Mouse (Mus musculus) CH12.LX (cell line): ENCODE results near the gene Nudt11. TPM values are rescaled to one million over a fixed set of nuclear protein-coding genes. Genes with fewer than 3 reads are reported as not detected.

Source experiments
- DNase-seq: peaks from one replicate; pipeline ENCODE4 v3.0.0-alpha.2; 2013; ENCODE audit errors: extremely low read depth
- H3K27ac ChIP-seq: 2 replicates; pipeline ENCODE4 v1.5.1; 2012; ENCODE audit warnings: low read depth, mild to moderate bottlenecking, control low read depth, moderate library complexity; ENCODE audit not compliant: insufficient read depth
- H3K27me3 ChIP-seq: replicated peaks from 2 replicates; pipeline ENCODE3; 2012; ENCODE audit warnings: inconsistent platforms
- H3K36me3 ChIP-seq, 2 experiments: replicated peaks in 1 of 2; 2 replicates each; pipeline versions ENCODE3 to v1.6.1; 2012; ENCODE audit warnings: inconsistent platforms in 1 of 2, low read length in 1 of 2, mild to moderate bottlenecking in 1 of 2, mixed read lengths in 1 of 2, moderate library complexity in 1 of 2; ENCODE audit not compliant: control insufficient read depth in 1 of 2, insufficient read depth in 1 of 2
- H3K4me1 ChIP-seq, 2 experiments: 2 replicates each; pipeline ENCODE4 v1.6.1; 2012; ENCODE audit warnings: inconsistent platforms in 1 of 2, moderate library complexity in 1 of 2; ENCODE audit not compliant: insufficient read depth in 2 of 2, control insufficient read depth in 1 of 2
- H3K4me2 ChIP-seq: 2 replicates; pipeline ENCODE4 v1.6.1; 2012; ENCODE audit warnings: low read depth, mild to moderate bottlenecking, control low read depth; ENCODE audit not compliant: poor library complexity, insufficient read depth, severe bottlenecking
- H3K4me3 ChIP-seq, 3 experiments: fragments of 150-350 bp in 1 of 3; sonication (generic) in 1 of 3; replicated peaks in 1 of 3; 2 replicates each; pipeline versions ENCODE3 to v1.5.1; 2011 to 2012; ENCODE audit warnings: low read depth in 2 of 3, low read length in 2 of 3, mild to moderate bottlenecking in 2 of 3, moderate library complexity in 2 of 3, control low read depth in 1 of 3, improper control_type of control experiment in 1 of 3, inconsistent platforms in 1 of 3, mixed read lengths in 1 of 3; ENCODE audit not compliant: poor library complexity in 1 of 3
- H3K79me2 ChIP-seq: replicated peaks from 2 replicates; pipeline ENCODE4 v1.6.1; 2012; ENCODE audit warnings: mild to moderate bottlenecking, moderate library complexity; ENCODE audit not compliant: control insufficient read depth, poor library complexity, insufficient read depth, severe bottlenecking; ENCODE audit errors: extremely low read depth
- H3K9ac ChIP-seq: 2 replicates; pipeline ENCODE4 v1.6.1; 2012; ENCODE audit warnings: low read depth, mild to moderate bottlenecking, control low read depth, moderate library complexity; ENCODE audit not compliant: insufficient read depth
- H3K9me3 ChIP-seq: replicated peaks from 2 replicates; pipeline ENCODE3; 2012; ENCODE audit warnings: low read length, inconsistent platforms, mixed read lengths
- CHD1 ChIP-seq: IDR thresholded peaks from 2 replicates; pipeline ENCODE4 v1.6.1; 2012; ENCODE audit warnings: low read depth, low read length, improper control_type of control experiment, inconsistent platforms
- CHD2 ChIP-seq: IDR thresholded peaks from 2 replicates; pipeline ENCODE4 v1.6.1; 2011; ENCODE audit warnings: low read length, improper control_type of control experiment
- CTCF ChIP-seq, 2 experiments: IDR thresholded peaks in 1 of 2; conservative IDR thresholded peaks in 1 of 2; 2 replicates each; pipeline ENCODE4 v1.5.1; 2011 to 2012; ENCODE audit warnings: low read depth in 2 of 2, low read length in 2 of 2, improper control_type of control experiment in 1 of 2, inconsistent platforms in 1 of 2, mild to moderate bottlenecking in 1 of 2, moderate library complexity in 1 of 2
- ELF1 ChIP-seq: IDR thresholded peaks from 2 replicates; pipeline ENCODE4 v1.6.1; 2014; ENCODE audit warnings: low read depth, mild to moderate bottlenecking, inconsistent platforms, low read length, improper control_type of control experiment
- EP300 ChIP-seq: IDR thresholded peaks from 2 replicates; pipeline ENCODE4 v1.6.1; 2011; ENCODE audit warnings: low read length, improper control_type of control experiment
- ETS1 ChIP-seq: conservative IDR thresholded peaks from 2 replicates; pipeline ENCODE4 v1.6.1; 2012; ENCODE audit warnings: low read depth, mild to moderate bottlenecking, inconsistent platforms, low read length, improper control_type of control experiment, moderate library complexity
- GABPA ChIP-seq: IDR thresholded peaks from 2 replicates; pipeline ENCODE4 v1.6.1; 2012; ENCODE audit warnings: low read depth, low read length, improper control_type of control experiment, inconsistent platforms; ENCODE audit not compliant: insufficient replicate concordance
- JUND ChIP-seq: conservative IDR thresholded peaks from 2 replicates; pipeline ENCODE4 v1.6.1; 2011; ENCODE audit warnings: low read depth, low read length, improper control_type of control experiment
- KAT2A ChIP-seq: IDR thresholded peaks from 2 replicates; pipeline ENCODE4 v1.6.1; 2012; ENCODE audit warnings: low read length, improper control_type of control experiment, inconsistent platforms; ENCODE audit not compliant: insufficient replicate concordance
- MAFK ChIP-seq: IDR thresholded peaks from 2 replicates; pipeline ENCODE4 v1.6.1; 2011; ENCODE audit warnings: low read length, improper control_type of control experiment; ENCODE audit not compliant: insufficient replicate concordance
- MAX ChIP-seq: IDR thresholded peaks from 2 replicates; pipeline ENCODE4 v1.6.1; 2011; ENCODE audit warnings: low read length, improper control_type of control experiment
- MXI1 ChIP-seq: IDR thresholded peaks from 2 replicates; pipeline ENCODE4 v1.6.1; 2011; ENCODE audit warnings: mild to moderate bottlenecking, low read depth, low read length, improper control_type of control experiment
- MYC ChIP-seq: IDR thresholded peaks from 2 replicates; pipeline ENCODE4 v1.6.1; 2011; ENCODE audit warnings: low read depth, mild to moderate bottlenecking, improper control_type of control experiment, low read length
- NELFE ChIP-seq: IDR thresholded peaks from 2 replicates; pipeline ENCODE4 v1.6.1; 2011; ENCODE audit warnings: low read depth, low read length, improper control_type of control experiment
- POLR2A ChIP-seq: IDR thresholded peaks from 2 replicates; pipeline ENCODE4 v1.6.1; 2011; ENCODE audit warnings: low read depth, mild to moderate bottlenecking, improper control_type of control experiment, low read length
- POLR2AphosphoS2 ChIP-seq: IDR thresholded peaks from 2 replicates; pipeline ENCODE4 v1.6.1; 2011; ENCODE audit warnings: low read depth, low read length, improper control_type of control experiment
- RAD21 ChIP-seq: IDR thresholded peaks from 2 replicates; pipeline ENCODE4 v1.6.1; 2011; ENCODE audit warnings: low read depth, mild to moderate bottlenecking, low read length, improper control_type of control experiment, moderate library complexity
- RCOR1 ChIP-seq: conservative IDR thresholded peaks from 2 replicates; pipeline ENCODE4 v1.6.1; 2012; ENCODE audit warnings: low read depth, mild to moderate bottlenecking, inconsistent platforms, low read length, improper control_type of control experiment
- SIN3A ChIP-seq: IDR thresholded peaks from 2 replicates; pipeline ENCODE4 v1.6.1; 2012; ENCODE audit warnings: low read length, improper control_type of control experiment, inconsistent platforms
- SMC3 ChIP-seq: IDR thresholded peaks from 2 replicates; pipeline ENCODE4 v1.6.1; 2011; ENCODE audit warnings: low read depth, low read length, improper control_type of control experiment
- TBP ChIP-seq: conservative IDR thresholded peaks from 2 replicates; pipeline ENCODE4 v1.6.1; 2011; ENCODE audit warnings: low read depth, low read length, improper control_type of control experiment
- TCF12 ChIP-seq: IDR thresholded peaks from 2 replicates; pipeline ENCODE4 v1.6.1; 2014; ENCODE audit warnings: low read depth, mild to moderate bottlenecking, inconsistent platforms, low read length, improper control_type of control experiment
- UBTF ChIP-seq: IDR thresholded peaks from 2 replicates; pipeline ENCODE4 v1.6.1; 2012; ENCODE audit warnings: low read depth, mild to moderate bottlenecking, inconsistent platforms, low read length, improper control_type of control experiment, moderate library complexity
- USF1 ChIP-seq: IDR thresholded peaks from 2 replicates; pipeline ENCODE4 v1.6.1; 2014; ENCODE audit warnings: low read depth, mild to moderate bottlenecking, inconsistent platforms, low read length, improper control_type of control experiment
- ZC3H11A ChIP-seq: IDR thresholded peaks from 2 replicates; pipeline ENCODE4 v1.6.1; 2012; ENCODE audit warnings: low read depth, mild to moderate bottlenecking, inconsistent platforms, low read length, improper control_type of control experiment
- ZKSCAN1 ChIP-seq: IDR thresholded peaks from 2 replicates; pipeline ENCODE4 v1.6.1; 2012; ENCODE audit warnings: low read depth, inconsistent platforms, low read length, improper control_type of control experiment, borderline replicate concordance
- ZMIZ1 ChIP-seq: IDR thresholded peaks from 2 replicates; pipeline ENCODE4 v1.6.1; 2012; ENCODE audit warnings: low read depth, mild to moderate bottlenecking, inconsistent platforms, low read length, improper control_type of control experiment
- ZNF384 ChIP-seq: IDR thresholded peaks from 2 replicates; pipeline ENCODE4 v1.6.1; 2012; ENCODE audit warnings: low read depth, low read length, improper control_type of control experiment, inconsistent platforms
- dilution Hi-C: fragments of 300-500 bp; cut with MboI; formaldehyde crosslinking; loops from 2 replicates; pipeline ENCODE4 v1.14.3; 2020; ENCODE audit warnings: low sequenced_read_pairs; ENCODE audit not compliant: extremely low pct_unique_long_range_greater_than_20kb, extremely low pct_ligation_motif_present
- in situ Hi-C: fragments of 300-500 bp; cut with MboI; formaldehyde crosslinking; loops from 3 replicates; pipeline ENCODE4 v1.14.3; 2019; ENCODE audit warnings: low sequenced_read_pairs, low pct_ligation_motif_present, low pct_unique_long_range_greater_than_20kb, mixed read lengths
- polyA plus RNA-seq: library from polyadenylated mRNA; unstranded; fragments of >175 nt; gene quantifications from 2 replicates; pipeline ENCODE4 v1.2.1, GENCODE M21; 2012; ENCODE audit warnings: low read depth; ENCODE audit not compliant: insufficient read length
- total RNA-seq, 2 experiments: library from RNA; depleted of rRNA; stranded (reverse); fragments of 300-350 nt in 1 of 2; fragments of >200 nt in 1 of 2; gene quantifications; 2 replicates each; pipeline ENCODE4 v1.2.3; 2012 to 2014

Nudt11 gene
- total and polyA plus RNA-seq, 3 experiments: not detected

GRCm38 (mm10) chrX:6082954-6083680 lies 35.9 kb downstream of the Nudt11 start, which contains the start of gene AU022751:
Gene AU022751, minus strand, starts transcription at chrX:6083419.
- in situ Hi-C loops (no loop called here), dilution Hi-C loops (no loop called here)
- no peaks in the 10 kb centered on the region for H3K27me3 ChIP-seq
- no peaks in the 10 kb centered on the region for H3K4me1 ChIP-seq
- DNase-seq: no peak
- no peak for TF ChIP-seq ELF1
- TF ChIP-seq JUND: no peak
- no peak for TF ChIP-seq CTCF (conservative IDR thresholded peaks at IDR 0.05 in 1 of 2, IDR thresholded peaks at IDR 0.05 in 1 of 2; ENCODE audit: low read depth in 2 of 2, low read length in 2 of 2)
- TF ChIP-seq ZC3H11A: no peak
- no peak for TF ChIP-seq MAX
- no peak for TF ChIP-seq EP300
- no peak for TF ChIP-seq MYC
- TF ChIP-seq NELFE: no peak
- TF ChIP-seq POLR2AphosphoS2: no peak
- TF ChIP-seq CHD2: no peak
- TF ChIP-seq USF1: no peak
- TF ChIP-seq ZNF384: no peak
- TF ChIP-seq SIN3A: no peak
- TF ChIP-seq UBTF: no peak
- TF ChIP-seq RCOR1: no peak
- TF ChIP-seq MAFK: no peak
- no peak for TF ChIP-seq SMC3
- no peak for TF ChIP-seq ZMIZ1
- TF ChIP-seq RAD21: no peak
- no peak for TF ChIP-seq ZKSCAN1
- no peaks in the 10 kb centered on the region for H3K79me2 ChIP-seq
- H3K4me2 ChIP-seq: no peak within 1 kb of the TSS
- H3K9me3 ChIP-seq: peaks cover 5% of the 10 kb centered on the region
- H3K4me3 ChIP-seq: no peak within 1 kb of the TSS
- H3K36me3 ChIP-seq: no peaks in the 10 kb centered on the region
- H3K9ac ChIP-seq: no peak within 1 kb of the TSS
- H3K27ac ChIP-seq: no peak within 1 kb of the TSS

- no peaks in the 10 kb centered on the region for H3K27me3 ChIP-seq
Observed at GRCm38 (mm10) chrX:6091547-6091946, 44.3 kb downstream of the Nudt11 start.

More at GRCm38 (mm10) chrX:6091547-6091946, 44.3 kb downstream of the Nudt11 start:
- no peak overlapping the region for H3K27ac ChIP-seq
- in situ Hi-C loops: no loop called here
- H3K4me1 ChIP-seq: no peaks in the 10 kb centered on the region
- no peak overlapping the region for H3K9ac ChIP-seq
- no peaks in the 10 kb centered on the region for H3K79me2 ChIP-seq
- no peak overlapping the region for H3K4me2 ChIP-seq
- no peak for TF ChIP-seq MAX
- no peak for TF ChIP-seq KAT2A
- TF ChIP-seq CHD2: no peak
- no peak for TF ChIP-seq SIN3A
- TF ChIP-seq ZMIZ1: no peak
- no peak for TF ChIP-seq CHD1
- no peak for TF ChIP-seq MYC
- no peak for TF ChIP-seq TBP
- no peak for TF ChIP-seq POLR2A
- no peak for TF ChIP-seq ZC3H11A
- no peak for TF ChIP-seq ZNF384
- no peak for TF ChIP-seq MXI1
- TF ChIP-seq ETS1: no peak
- no peak for TF ChIP-seq GABPA
- TF ChIP-seq TCF12: no peak
- H3K36me3 ChIP-seq: no peaks in the 10 kb centered on the region
- H3K4me3 ChIP-seq: no peak overlapping the region
- no peaks in the 10 kb centered on the region for H3K9me3 ChIP-seq
- no peak for DNase-seq
- dilution Hi-C loops: no loop called here
